Mouse (Mus musculus): ENCODE data around the gene Pkp4. TPM values are rescaled to one million over a fixed set of nuclear protein-coding genes. Genes with fewer than 3 reads are reported as not detected.

The Pkp4 gene
- polyA plus RNA-seq, 1 experiment from 2014 or later: 20.2 TPM

DNA sequence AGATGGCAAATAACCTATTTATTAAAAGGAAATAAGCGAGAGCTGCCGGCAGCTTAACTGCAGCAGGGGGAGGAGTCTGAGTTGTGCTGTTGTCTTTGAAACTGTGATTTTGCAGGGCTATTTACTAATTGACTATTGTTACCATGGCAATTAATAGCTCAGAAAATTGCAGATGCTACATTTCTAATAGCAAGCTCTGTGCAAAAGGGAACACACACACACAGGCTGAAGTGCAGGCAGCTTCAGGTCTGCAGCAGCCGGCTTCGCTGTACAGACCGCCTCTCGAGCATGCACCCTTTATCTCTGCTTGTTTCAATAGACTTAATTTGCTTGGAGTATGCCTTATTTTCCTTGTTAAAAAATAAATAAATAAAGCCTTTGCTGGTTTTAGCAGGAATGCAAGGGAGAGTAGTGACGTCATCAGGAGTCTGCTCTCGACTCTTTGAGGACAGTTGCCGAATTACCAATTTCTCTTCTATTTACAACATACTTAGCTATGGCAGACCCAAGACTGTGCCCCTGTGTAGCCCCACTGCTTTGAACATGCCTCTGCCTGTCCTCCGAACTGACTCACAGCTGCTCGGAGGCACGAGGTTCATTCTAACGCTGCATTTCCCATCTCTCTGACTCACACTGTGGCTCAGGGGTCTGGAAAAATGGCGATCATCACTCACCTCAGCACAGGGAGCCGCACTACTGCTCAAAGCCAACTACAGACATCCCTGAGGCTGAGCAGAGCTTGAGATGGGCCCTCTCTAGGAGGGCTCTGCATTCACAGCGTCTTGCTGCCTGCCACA lies 190.9 kb downstream of the Pkp4 start:
- Histone ChIP-seq H3K36me3 (ENCODE audit: control insufficient read depth, insufficient read depth, low read length) (peaks cover 11% of the 10 kb centered on the region; the same call in 1 of the 2 replicates), H3K27ac (ENCODE audit: low read depth, low read length) (no peak overlapping the region), H3K27me3 (ENCODE audit: control insufficient read depth, insufficient read depth, low read length) (no peaks in the 10 kb centered on the region), H3K4me1 (ENCODE audit: control insufficient read depth, insufficient read depth, low read length) (no peaks in the 10 kb centered on the region; the same call in 1 of the 2 replicates), H3K4me3 (ENCODE audit: low read depth, low read length) (no peak overlapping the region), H3K9me3 (ENCODE audit: control insufficient read depth, low read length) (no peaks in the 10 kb centered on the region), H3K9ac (ENCODE audit: low read length) (no peak overlapping the region), H3K4me2 (no peak overlapping the region)
- DNase-seq (ENCODE audit: low spot score, missing footprints): peak; percentile 57
- ATAC-seq (ENCODE audit: low FRiP score): no peak
- 82% methylated on average over 16 of the region's 16 CpGs for WGBS

DNA sequence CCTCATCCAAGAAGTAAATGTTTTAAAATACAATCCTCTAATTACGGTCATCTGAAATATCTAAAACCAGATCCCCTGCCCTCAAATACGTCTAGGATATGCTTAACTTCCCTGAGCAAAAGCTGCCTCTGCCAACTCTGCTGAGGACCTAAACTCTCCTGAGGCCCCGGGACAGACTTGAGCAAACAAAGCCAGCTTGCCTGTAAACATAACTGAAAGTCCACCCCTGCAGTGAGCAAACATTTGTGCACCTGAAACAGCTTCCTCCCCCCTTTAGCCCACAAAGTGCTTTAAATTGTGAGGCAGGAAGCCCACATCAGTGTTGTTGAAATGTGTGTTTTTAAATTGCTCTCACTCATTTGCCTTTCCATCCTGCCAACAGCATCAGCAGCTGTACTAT lies 193.2 kb downstream of the Pkp4 start:
- no peak overlapping the region for H3K4me2 ChIP-seq
- no peak overlapping the region for H3K27ac ChIP-seq (ENCODE audit: low read depth, low read length)
- 77% methylated on average over 3 of the region's 3 CpGs for WGBS
- ATAC-seq (ENCODE audit: low FRiP score) (no peak), DNase-seq (ENCODE audit: low spot score, missing footprints) (peak; percentile 75)
- no peaks in the 10 kb centered on the region for H3K27me3 ChIP-seq (ENCODE audit: control insufficient read depth, insufficient read depth, low read length)
- peaks cover 5% of the 10 kb centered on the region; the same call in 1 of the 2 replicates for H3K36me3 ChIP-seq (ENCODE audit: control insufficient read depth, insufficient read depth, low read length)
- H3K9ac ChIP-seq (ENCODE audit: low read length): no peak overlapping the region
- H3K9me3 ChIP-seq (ENCODE audit: control insufficient read depth, low read length): no peaks in the 10 kb centered on the region
- H3K4me1 ChIP-seq (ENCODE audit: control insufficient read depth, insufficient read depth, low read length): no peaks in the 10 kb centered on the region; the same call in 1 of the 2 replicates
- no peak overlapping the region for H3K4me3 ChIP-seq (ENCODE audit: low read depth, low read length)

DNA sequence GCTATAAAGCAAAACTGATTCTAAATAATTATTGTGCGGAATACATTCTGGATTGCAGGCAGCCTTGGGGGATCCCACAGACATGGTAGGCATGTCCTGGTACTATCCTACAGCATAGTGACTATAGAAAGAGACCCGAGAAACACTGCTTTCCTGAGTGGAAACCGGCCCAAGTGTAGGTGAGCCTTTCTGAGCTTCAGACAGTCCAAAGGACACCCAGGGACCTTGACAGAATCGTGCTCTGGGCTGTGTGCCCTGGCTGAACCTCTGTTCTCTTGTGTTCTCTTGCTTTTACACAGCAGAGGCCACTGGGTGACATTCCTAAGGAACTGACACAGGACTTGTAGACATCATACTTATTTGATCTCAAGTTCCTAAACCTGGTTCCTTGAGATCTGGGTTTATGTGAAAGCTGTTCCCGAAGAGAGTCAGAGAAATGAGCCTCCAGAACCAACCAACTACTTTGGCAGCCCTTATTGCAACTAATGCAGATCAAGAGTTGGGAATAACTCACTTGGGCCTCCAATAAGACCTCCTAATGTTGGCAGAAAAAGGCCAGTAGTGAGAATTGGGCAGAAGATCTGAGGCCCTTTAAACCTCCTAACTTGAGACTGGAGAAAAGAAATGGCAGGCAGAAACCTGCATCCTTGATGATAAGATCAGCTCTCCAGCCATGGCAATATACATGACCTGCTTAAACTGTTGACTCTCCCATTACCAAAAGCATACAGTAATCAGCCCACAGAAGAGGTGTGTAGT lies 195.1 kb downstream of the Pkp4 start:
- H3K4me3 ChIP-seq (ENCODE audit: low read depth, low read length): no peak overlapping the region
- no peaks in the 10 kb centered on the region; the same call in 1 of the 2 replicates for H3K4me1 ChIP-seq (ENCODE audit: control insufficient read depth, insufficient read depth, low read length)
- H3K4me2 ChIP-seq: no peak overlapping the region
- H3K9me3 ChIP-seq (ENCODE audit: control insufficient read depth, low read length): no peaks in the 10 kb centered on the region
- no peaks in the 10 kb centered on the region for H3K27me3 ChIP-seq (ENCODE audit: control insufficient read depth, insufficient read depth, low read length)
- 0 out of 2 replicates have a peak, but pooled peaks cover 2% of the 10 kb centered on the region for H3K36me3 ChIP-seq (ENCODE audit: control insufficient read depth, insufficient read depth, low read length)
- no peak overlapping the region for H3K27ac ChIP-seq (ENCODE audit: low read depth, low read length)
- DNase-seq (ENCODE audit: low spot score, missing footprints) (peak; percentile 75), ATAC-seq (ENCODE audit: low FRiP score) (no peak)
- no peak overlapping the region for H3K9ac ChIP-seq (ENCODE audit: low read length)
- 93% methylated on average over 5 of the region's 5 CpGs for WGBS

GRCm38 (mm10) chr2:59359760-59360342 lies 199.2 kb downstream of the Pkp4 start:
- no peaks in the 10 kb centered on the region for H3K27me3 ChIP-seq (ENCODE audit: control insufficient read depth, insufficient read depth, low read length)
- H3K9ac ChIP-seq (ENCODE audit: low read length): no peak overlapping the region
- ATAC-seq (ENCODE audit: low FRiP score) (no peak), DNase-seq (ENCODE audit: low spot score, missing footprints) (peak; percentile 14)
- no peak overlapping the region for H3K4me3 ChIP-seq (ENCODE audit: low read depth, low read length)
- H3K4me2 ChIP-seq: no peak overlapping the region
- H3K9me3 ChIP-seq (ENCODE audit: control insufficient read depth, low read length): no peaks in the 10 kb centered on the region
- 83% methylated on average over 9 of the region's 9 CpGs for WGBS
- no peaks in the 10 kb centered on the region for H3K36me3 ChIP-seq (ENCODE audit: control insufficient read depth, insufficient read depth, low read length)
- H3K27ac ChIP-seq (ENCODE audit: low read depth, low read length): no peak overlapping the region
- no peaks in the 10 kb centered on the region for H3K4me1 ChIP-seq (ENCODE audit: control insufficient read depth, insufficient read depth, low read length)

DNA sequence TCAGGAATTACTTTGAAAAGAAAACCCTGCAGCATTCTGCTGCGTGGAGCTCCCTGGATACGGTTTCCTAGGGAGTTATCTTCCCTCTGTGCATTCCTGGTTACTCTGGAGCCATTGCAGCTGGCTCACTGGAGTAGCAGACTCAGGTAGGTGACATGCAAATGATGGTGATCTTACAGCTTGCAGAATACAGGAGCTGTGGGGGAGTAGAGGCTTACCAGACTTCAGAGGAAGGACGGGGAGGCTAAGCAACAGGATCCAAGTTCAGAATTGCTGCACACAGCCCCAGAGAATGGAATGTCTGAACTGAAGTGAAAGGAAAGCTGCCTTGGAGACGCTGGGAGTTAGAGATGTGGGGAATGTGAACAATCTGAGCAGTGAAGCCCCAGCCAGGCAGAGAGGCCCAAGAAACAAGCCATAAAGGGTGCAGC lies 200.7 kb downstream of the Pkp4 start:
- Histone ChIP-seq H3K9me3 (ENCODE audit: control insufficient read depth, low read length) (no peaks in the 10 kb centered on the region), H3K4me1 (ENCODE audit: control insufficient read depth, insufficient read depth, low read length) (no peaks in the 10 kb centered on the region), H3K4me2 (no peak overlapping the region), H3K9ac (ENCODE audit: low read length) (no peak overlapping the region), H3K27ac (ENCODE audit: low read depth, low read length) (no peak overlapping the region), H3K4me3 (ENCODE audit: low read depth, low read length) (no peak overlapping the region), H3K27me3 (ENCODE audit: control insufficient read depth, insufficient read depth, low read length) (no peaks in the 10 kb centered on the region), H3K36me3 (ENCODE audit: control insufficient read depth, insufficient read depth, low read length) (no peaks in the 10 kb centered on the region)
- peak; percentile 84 for DNase-seq (ENCODE audit: low spot score, missing footprints)
- 21% methylated on average over 4 of the region's 4 CpGs for WGBS
- ATAC-seq (ENCODE audit: low FRiP score): no peak

- no peaks in the 10 kb centered on the region for H3K27me3 ChIP-seq (ENCODE audit: control insufficient read depth, insufficient read depth, low read length)
- DNase-seq (ENCODE audit: low spot score, missing footprints) (peak; percentile 69), ATAC-seq (ENCODE audit: low FRiP score) (no peak)
- H3K4me1 ChIP-seq (ENCODE audit: control insufficient read depth, insufficient read depth, low read length): no peaks in the 10 kb centered on the region
- H3K9me3 ChIP-seq (ENCODE audit: control insufficient read depth, low read length): no peaks in the 10 kb centered on the region
- no peak overlapping the region for H3K27ac ChIP-seq (ENCODE audit: low read depth, low read length)
- 88% methylated on average over 3 of the region's 3 CpGs for WGBS
- H3K4me3 ChIP-seq (ENCODE audit: low read depth, low read length): no peak overlapping the region
- no peaks in the 10 kb centered on the region for H3K36me3 ChIP-seq (ENCODE audit: control insufficient read depth, insufficient read depth, low read length)
- H3K9ac ChIP-seq (ENCODE audit: low read length): no peak overlapping the region
- no peak overlapping the region for H3K4me2 ChIP-seq
Observed at GRCm38 (mm10) chr2:59364156-59364842, 203.6 kb downstream of the Pkp4 start.

DNA sequence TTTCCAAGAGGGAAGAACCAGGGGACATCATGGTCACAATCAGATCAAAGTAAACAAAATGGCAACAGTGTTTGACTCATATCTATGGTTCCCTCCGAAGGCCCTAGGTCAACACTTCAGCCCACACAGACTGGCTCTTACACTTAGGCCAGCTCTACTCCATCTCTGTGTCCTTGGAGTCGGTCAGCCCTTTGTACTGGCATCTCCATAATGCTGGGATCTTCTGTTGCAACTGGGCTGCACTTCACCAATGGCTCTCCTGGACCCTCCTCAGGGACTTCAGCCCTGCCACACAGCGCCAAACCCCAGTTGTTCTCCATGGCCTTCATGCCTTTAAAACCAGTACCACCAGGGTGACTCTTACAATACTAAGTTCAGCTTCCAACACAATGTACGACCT lies 206.5 kb downstream of the Pkp4 start:
- no peak overlapping the region for H3K4me2 ChIP-seq
- no peak for ATAC-seq (ENCODE audit: low FRiP score)
- H3K9me3 ChIP-seq (ENCODE audit: control insufficient read depth, low read length): no peaks in the 10 kb centered on the region
- H3K9ac ChIP-seq (ENCODE audit: low read length): no peak overlapping the region
- whole genome bisulfite sequencing: 90% methylated on average over 4 of the region's 4 CpGs
- H3K27me3 ChIP-seq (ENCODE audit: control insufficient read depth, insufficient read depth, low read length): no peaks in the 10 kb centered on the region
- DNase-seq (ENCODE audit: low spot score, missing footprints): peak; percentile 79
- H3K4me3 ChIP-seq (ENCODE audit: low read depth, low read length): no peak overlapping the region
- no peak overlapping the region for H3K27ac ChIP-seq (ENCODE audit: low read depth, low read length)
- H3K4me1 ChIP-seq (ENCODE audit: control insufficient read depth, insufficient read depth, low read length): no peaks in the 10 kb centered on the region
- H3K36me3 ChIP-seq (ENCODE audit: control insufficient read depth, insufficient read depth, low read length): no peaks in the 10 kb centered on the region

GRCm38 (mm10) chr2:59373113-59373512 lies 212.5 kb downstream of the Pkp4 start:
- H3K9me3 ChIP-seq (ENCODE audit: control insufficient read depth, low read length): no peaks in the 10 kb centered on the region
- DNase-seq (ENCODE audit: low spot score, missing footprints) (no peak), ATAC-seq (ENCODE audit: low FRiP score) (no peak)
- H3K36me3 ChIP-seq (ENCODE audit: control insufficient read depth, insufficient read depth, low read length): no peaks in the 10 kb centered on the region
- H3K4me2 ChIP-seq: no peak overlapping the region
- H3K27me3 ChIP-seq (ENCODE audit: control insufficient read depth, insufficient read depth, low read length): no peaks in the 10 kb centered on the region
- no peak overlapping the region for H3K9ac ChIP-seq (ENCODE audit: low read length)
- H3K27ac ChIP-seq (ENCODE audit: low read depth, low read length): no peak overlapping the region
- WGBS: 87% methylated on average over 2 of the region's 2 CpGs
- no peaks in the 10 kb centered on the region for H3K4me1 ChIP-seq (ENCODE audit: control insufficient read depth, insufficient read depth, low read length)
- H3K4me3 ChIP-seq (ENCODE audit: low read depth, low read length): no peak overlapping the region
